Mouse (Mus musculus): Measurements from ENCODE around the gene Fcgr3.

GRCm38 (mm10) chr1:171016676-171017356 is 47.9 kb downstream of the Fcgr3 start:
- TF ChIP-seq CTCF (IDR thresholded peaks at IDR 0.05; ENCODE audit: extremely low read depth, insufficient read depth, insufficient read length, insufficient replicate concordance) (no peak), POLR2A (IDR thresholded peaks at IDR 0.05; ENCODE audit: low read depth, low read length) (no peak)
